Mouse (Mus musculus) midbrain, embryonic 14.5 days (tissue): Measurements from ENCODE around the gene Spg7. TPM values are rescaled to one million over a fixed set of nuclear protein-coding genes. Genes with fewer than 3 reads are reported as not detected.
"Not testable (repeated sequence)": the region's sequence is repeated elsewhere in the genome, so short reads cannot be mapped to it uniquely, and the experiment has no call there.

Experiments used
- ATAC-seq: fragments of 200-750 bp; cut with Nextera tagmentation; 2 replicates; pipeline ENCODE4 v1.8.0; 2017; ENCODE audit warnings: moderate number of reproducible peaks, moderate library complexity; ENCODE audit not compliant: low FRiP score, low TSS enrichment
- DNase-seq: peaks from one replicate; pipeline ENCODE4 v3.0.0-alpha.2; 2015
- H3K27ac ChIP-seq: fragments of 300-500 bp; sonication (generic); replicated peaks from 2 replicates; pipeline ENCODE4 v1.5.1; 2014; ENCODE audit warnings: mild to moderate bottlenecking, low read depth, low read length, moderate library complexity
- H3K27me3 ChIP-seq: fragments of 300-500 bp; sonication (generic); 2 replicates; pipeline ENCODE4 v1.6.1; 2014; ENCODE audit warnings: low read length, control low read depth, mixed read lengths; ENCODE audit not compliant: control insufficient read depth, insufficient read depth
- H3K36me3 ChIP-seq: fragments of 300-500 bp; sonication (generic); 2 replicates; pipeline ENCODE4 v1.6.1; 2014; ENCODE audit warnings: low read length, control low read depth; ENCODE audit not compliant: control insufficient read depth, insufficient read depth
- H3K4me1 ChIP-seq: fragments of 300-500 bp; sonication (generic); 2 replicates; pipeline ENCODE4 v1.6.1; 2014; ENCODE audit warnings: mild to moderate bottlenecking, antibody characterized with exemption, low read length, control low read depth; ENCODE audit not compliant: control insufficient read depth, insufficient read depth
- H3K4me2 ChIP-seq: fragments of 300-500 bp; sonication (generic); 2 replicates; pipeline ENCODE4 v1.6.1; 2014; ENCODE audit warnings: mild to moderate bottlenecking, low read length, moderate library complexity
- H3K4me3 ChIP-seq: fragments of 300-500 bp; sonication (generic); replicated peaks from 2 replicates; pipeline ENCODE4 v1.5.1; 2014; ENCODE audit warnings: low read depth, low read length
- H3K9ac ChIP-seq: fragments of 300-500 bp; sonication (generic); replicated peaks from 2 replicates; pipeline ENCODE4 v1.6.1; 2014; ENCODE audit warnings: mild to moderate bottlenecking, low read length, moderate library complexity
- H3K9me3 ChIP-seq: fragments of 300-500 bp; sonication (generic); 2 replicates; pipeline ENCODE4 v1.6.1; 2016; ENCODE audit warnings: low read length, control low read depth, mixed read lengths; ENCODE audit not compliant: control insufficient read depth
- WGBS: fragments of 180-500 bp; shearing (Covaris S2); extraction: QIAGEN DNeasy Blood & Tissue Kit; methylation state at CpG from one replicate; pipeline ENCODE4 v1.1.7; 2014; 5-methylcytosine and 5-hydroxymethylcytosine counted together
- polyA plus RNA-seq: library from polyadenylated mRNA; unstranded; fragments of >200 nt; fragmentation: Nextera tagmentation; extraction: Ambion mirVana; gene quantifications from 2 replicates; pipeline ENCODE4 v1.2.1, GENCODE M21; 2014

Gene Spg7
- polyA plus RNA-seq, 1 experiment from 2014 or later, result 42.0 TPM

GRCm38 (mm10) chr8:123024226-123024625 lies 38.5 kb upstream of the Spg7 start:
- ATAC-seq (no peak), DNase-seq (no peak)
- 99% methylated on average over 2 of the region's 2 CpGs for WGBS
- H3K27ac ChIP-seq, result no peak overlapping the region
- no peaks in the 10 kb centered on the region for H3K27me3 ChIP-seq
- H3K4me2 ChIP-seq, result no peak overlapping the region
- 0 out of 2 replicates have a peak, but pooled peaks cover 2% of the 10 kb centered on the region for H3K4me1 ChIP-seq
- H3K9ac ChIP-seq, result no peak overlapping the region
- H3K36me3 ChIP-seq, result no peaks in the 10 kb centered on the region
- H3K9me3 ChIP-seq, result no peaks in the 10 kb centered on the region
- no peak overlapping the region for H3K4me3 ChIP-seq

- H3K4me2 ChIP-seq, result no peak overlapping the region
- 85% methylated on average over 3 of the region's 3 CpGs for WGBS
- no peaks in the 10 kb centered on the region for H3K27me3 ChIP-seq
- H3K4me3 ChIP-seq, result no peak overlapping the region
- no peaks in the 10 kb centered on the region for H3K4me1 ChIP-seq
- no peaks in the 10 kb centered on the region for H3K9me3 ChIP-seq
- no peak overlapping the region for H3K9ac ChIP-seq
- DNase-seq (no peak), ATAC-seq (no peak)
- no peaks in the 10 kb centered on the region for H3K36me3 ChIP-seq
- no peak overlapping the region for H3K27ac ChIP-seq
These were observed 36.8 kb upstream of the Spg7 start for GRCm38 (mm10) chr8:123025951-123026351.

GRCm38 (mm10) chr8:123027786-123028185 lies 35.0 kb upstream of the Spg7 start:
- 90% methylated on average over 8 of the region's 8 CpGs for WGBS

GRCm38 (mm10) chr8:123030091-123030490 lies 32.7 kb upstream of the Spg7 start:
- H3K27me3 ChIP-seq, H3K4me1 ChIP-seq, DNase-seq, H3K9ac ChIP-seq, ATAC-seq, H3K9me3 ChIP-seq, H3K36me3 ChIP-seq, H3K4me2 ChIP-seq, H3K4me3 ChIP-seq, H3K27ac ChIP-seq: not testable (repeated sequence)
- WGBS, result 89% methylated on average over 5 of the region's 5 CpGs

More at GRCm38 (mm10) chr8:123027786-123028185, 35.0 kb upstream of the Spg7 start:
- Histone ChIP-seq H3K36me3 (no peaks in the 10 kb centered on the region), H3K4me1 (no peaks in the 10 kb centered on the region), H3K4me3 (no peak overlapping the region), H3K9me3 (no peaks in the 10 kb centered on the region), H3K27ac (no peak overlapping the region), H3K27me3 (no peaks in the 10 kb centered on the region), H3K4me2 (no peak overlapping the region), H3K9ac (no peak overlapping the region)
- DNase-seq (no peak), ATAC-seq (no peak)

- Histone ChIP-seq H3K4me3 (no peak overlapping the region), H3K4me1 (no peaks in the 10 kb centered on the region), H3K27ac (no peak overlapping the region), H3K36me3 (no peaks in the 10 kb centered on the region), H3K9ac (no peak overlapping the region), H3K4me2 (no peak overlapping the region), H3K9me3 (no peaks in the 10 kb centered on the region), H3K27me3 (no peaks in the 10 kb centered on the region)
- ATAC-seq (no peak), DNase-seq (no peak)
- 85% methylated on average over 7 of the region's 7 CpGs for WGBS
These were observed 31.3 kb upstream of the Spg7 start for GRCm38 (mm10) chr8:123031321-123031978.

- H3K9ac ChIP-seq, result no peak overlapping the region
- H3K4me2 ChIP-seq, result no peak overlapping the region
- H3K27me3 ChIP-seq, result no peaks in the 10 kb centered on the region
- H3K36me3 ChIP-seq, result no peaks in the 10 kb centered on the region
- H3K9me3 ChIP-seq, result no peaks in the 10 kb centered on the region
- H3K27ac ChIP-seq, result no peak overlapping the region
- H3K4me1 ChIP-seq, result no peaks in the 10 kb centered on the region
- DNase-seq (no peak), ATAC-seq (no peak)
- no peak overlapping the region for H3K4me3 ChIP-seq
These were observed 30.0 kb upstream of the Spg7 start for GRCm38 (mm10) chr8:123032730-123033129.

GRCm38 (mm10) chr8:123033431-123033830 lies 29.3 kb upstream of the Spg7 start:
- H3K4me3 ChIP-seq, result no peak overlapping the region
- no peaks in the 10 kb centered on the region for H3K36me3 ChIP-seq
- H3K9me3 ChIP-seq, result no peaks in the 10 kb centered on the region
- no peak overlapping the region for H3K27ac ChIP-seq
- H3K4me1 ChIP-seq, result peaks cover 2% of the 10 kb centered on the region
- H3K27me3 ChIP-seq, result no peaks in the 10 kb centered on the region
- no peak for DNase-seq
- H3K4me2 ChIP-seq, result no peak overlapping the region
- H3K9ac ChIP-seq, result no peak overlapping the region
- ATAC-seq, result no peak

- Histone ChIP-seq H3K4me2 (no peak overlapping the region), H3K36me3 (no peaks in the 10 kb centered on the region), H3K4me3 (no peak overlapping the region), H3K4me1 (peaks cover 9% of the 10 kb centered on the region), H3K9me3 (no peaks in the 10 kb centered on the region), H3K27me3 (no peaks in the 10 kb centered on the region), H3K9ac (no peak overlapping the region), H3K27ac (no peak overlapping the region)
- ATAC-seq (no peak), DNase-seq (no peak)
- 90% methylated on average over 6 of the region's 6 CpGs for WGBS
These were observed 28.6 kb upstream of the Spg7 start for GRCm38 (mm10) chr8:123034171-123034570.

- no peak for ATAC-seq
- H3K4me2 ChIP-seq, result no peak overlapping the region
- no peak overlapping the region for H3K27ac ChIP-seq
- H3K4me3 ChIP-seq, result no peak overlapping the region
- H3K27me3 ChIP-seq, result no peaks in the 10 kb centered on the region
- H3K4me1 ChIP-seq, result peaks cover 25% of the 10 kb centered on the region
- no peaks in the 10 kb centered on the region for H3K36me3 ChIP-seq
- no peak for DNase-seq
- no peak overlapping the region for H3K9ac ChIP-seq
- WGBS, result 63% methylated on average over 3 of the region's 3 CpGs
- H3K9me3 ChIP-seq, result no peaks in the 10 kb centered on the region
These were observed 25.8 kb upstream of the Spg7 start for GRCm38 (mm10) chr8:123036956-123037355.
